Mouse (Mus musculus): ENCODE data around the gene Nuak2. TPM values are rescaled to one million over a fixed set of nuclear protein-coding genes. Genes with fewer than 3 reads are reported as not detected.
"Not testable (repeated sequence)": the region's sequence is repeated elsewhere in the genome, so short reads cannot be mapped to it uniquely, and the experiment has no call there.

Nuak2 gene
- 1 to 10 TPM; 1.1 to 1.3 TPM for total RNA-seq (2021)

- intact Hi-C loops (cut with DNase I) = no loop called here
- peak; percentile 70 to 91 for DNase-seq (ENCODE audit: extremely low spot score in 1 of 2, low spot score in 2 of 2)
Observed at GRCm38 (mm10) chr1:132315889-132316624, at the start of gene Nuak2. Nuak2 (plus strand) TSS chr1:132316126.

GRCm38 (mm10) chr1:132266791-132267557 is 49.0 kb upstream of the Nuak2 start:
- no peak for DNase-seq (ENCODE audit: extremely low spot score in 1 of 2, low spot score in 2 of 2)

GRCm38 (mm10) chr1:132267959-132268358 is 48.0 kb upstream of the Nuak2 start:
- DNase-seq (ENCODE audit: extremely low spot score in 1 of 2, low spot score in 2 of 2) = no peak
- intact Hi-C loops (cut with DNase I) = no loop called here

More at GRCm38 (mm10) chr1:132266791-132267557, 49.0 kb upstream of the Nuak2 start:
- intact Hi-C loops (cut with DNase I) = no loop called here

GRCm38 (mm10) chr1:132268418-132269060 is 47.4 kb upstream of the Nuak2 start:
- no peak for DNase-seq (ENCODE audit: extremely low spot score in 1 of 2, low spot score in 2 of 2)
- intact Hi-C loops (cut with DNase I) = no loop called here

GRCm38 (mm10) chr1:132271237-132271636 is 44.7 kb upstream of the Nuak2 start:
- no peak for DNase-seq (ENCODE audit: extremely low spot score in 1 of 2, low spot score in 2 of 2)
- intact Hi-C loops (cut with DNase I) = no loop called here

- intact Hi-C loops (cut with DNase I) = no loop called here
- DNase-seq (ENCODE audit: extremely low spot score in 1 of 2, low spot score in 2 of 2) = no peak
Observed at GRCm38 (mm10) chr1:132276694-132277093, 39.2 kb upstream of the Nuak2 start.

- intact Hi-C loops (cut with DNase I) = no loop called here
- DNase-seq (ENCODE audit: extremely low spot score in 1 of 2, low spot score in 2 of 2) = no peak
Observed at GRCm38 (mm10) chr1:132277124-132277523, 38.8 kb upstream of the Nuak2 start.

GRCm38 (mm10) chr1:132280636-132281035 is 35.3 kb upstream of the Nuak2 start:
- DNase-seq (ENCODE audit: extremely low spot score in 1 of 2, low spot score in 2 of 2); intact Hi-C loops (cut with DNase I): not testable (repeated sequence)

GRCm38 (mm10) chr1:132281523-132282176 is 34.3 kb upstream of the Nuak2 start:
- no peak for DNase-seq (ENCODE audit: extremely low spot score in 1 of 2, low spot score in 2 of 2)
- intact Hi-C loops (cut with DNase I) = no loop called here

- intact Hi-C loops (cut with DNase I) = no loop called here
- no peak for DNase-seq (ENCODE audit: extremely low spot score in 1 of 2, low spot score in 2 of 2)
Observed at GRCm38 (mm10) chr1:132282177-132282536, 33.8 kb upstream of the Nuak2 start.

GRCm38 (mm10) chr1:132283018-132283417 is 32.9 kb upstream of the Nuak2 start:
- intact Hi-C loops (cut with DNase I) = no loop called here
- no peak for DNase-seq (ENCODE audit: extremely low spot score in 1 of 2, low spot score in 2 of 2)

GRCm38 (mm10) chr1:132286735-132287134 is 29.2 kb upstream of the Nuak2 start:
- intact Hi-C loops (cut with DNase I) = no loop called here

GRCm38 (mm10) chr1:132287445-132287844 is 28.5 kb upstream of the Nuak2 start:
- intact Hi-C loops (cut with DNase I) = no loop called here
- DNase-seq (ENCODE audit: extremely low spot score in 1 of 2, low spot score in 2 of 2) = no peak

More at GRCm38 (mm10) chr1:132286735-132287134, 29.2 kb upstream of the Nuak2 start:
- no peak for DNase-seq (ENCODE audit: extremely low spot score in 1 of 2, low spot score in 2 of 2)

- intact Hi-C loops (cut with DNase I) = no loop called here
- DNase-seq (ENCODE audit: extremely low spot score in 1 of 2, low spot score in 2 of 2) = no peak
Observed at GRCm38 (mm10) chr1:132287991-132288451, 27.9 kb upstream of the Nuak2 start.

GRCm38 (mm10) chr1:132289965-132290364 is 26.0 kb upstream of the Nuak2 start:
- intact Hi-C loops (cut with DNase I) = no loop called here

GRCm38 (mm10) chr1:132290921-132291675 is 24.8 kb upstream of the Nuak2 start:
- no peak for DNase-seq (ENCODE audit: extremely low spot score in 1 of 2, low spot score in 2 of 2)
- intact Hi-C loops (cut with DNase I) = no loop called here

More at GRCm38 (mm10) chr1:132289965-132290364, 26.0 kb upstream of the Nuak2 start:
- no peak for DNase-seq (ENCODE audit: extremely low spot score in 1 of 2, low spot score in 2 of 2)

GRCm38 (mm10) chr1:132291706-132292105 is 24.2 kb upstream of the Nuak2 start:
- intact Hi-C loops (cut with DNase I) = no loop called here
- no peak for DNase-seq (ENCODE audit: extremely low spot score in 1 of 2, low spot score in 2 of 2)
